Mouse (Mus musculus) neutrophil, adult 5-6 weeks (primary cell): ENCODE results near the gene Dock9. TPM values are rescaled to one million over a fixed set of nuclear protein-coding genes. Genes with fewer than 3 reads are reported as not detected.

ENCODE experiments used
- ATAC-seq: fragments of 151-379, 151-347 bp; 2 replicates; pipeline ENCODE4 v1.8.0; 2017; ENCODE audit warnings: mild to moderate bottlenecking, moderate TSS enrichment; ENCODE audit not compliant: insufficient number of reproducible peaks, poor library complexity, low FRiP score, severe bottlenecking; ENCODE audit errors: extremely low read depth
- total RNA-seq: library from RNA; stranded (forward); fragments of 200-1000 nt; gene quantifications from 2 replicates; pipeline ENCODE4 v1.2.3, GENCODE M21; 2017

Gene Dock9
- total RNA-seq, 1 experiment from 2014 or later = 21.2 TPM

DNA sequence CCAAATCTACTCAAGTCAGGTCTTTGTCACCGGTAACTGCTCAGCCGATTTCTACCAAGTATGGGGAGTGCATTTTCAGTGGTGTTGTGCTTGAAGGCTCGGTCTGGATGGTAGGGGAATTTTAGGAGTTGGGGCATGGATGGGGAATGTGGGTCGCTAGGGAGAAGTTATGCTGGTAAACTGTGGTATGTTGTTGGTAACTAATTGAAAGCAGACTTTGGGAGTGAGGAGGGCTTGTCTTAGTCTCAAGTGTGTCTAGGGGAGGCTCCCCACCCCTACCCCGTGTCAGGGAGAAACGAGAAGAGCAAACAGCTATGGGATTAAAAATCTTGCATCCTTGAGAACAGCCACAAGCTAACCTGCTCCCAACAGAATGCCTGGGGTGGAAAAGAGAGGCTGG is 231.7 kb downstream of the Dock9 start:
- ATAC-seq = no peak

DNA sequence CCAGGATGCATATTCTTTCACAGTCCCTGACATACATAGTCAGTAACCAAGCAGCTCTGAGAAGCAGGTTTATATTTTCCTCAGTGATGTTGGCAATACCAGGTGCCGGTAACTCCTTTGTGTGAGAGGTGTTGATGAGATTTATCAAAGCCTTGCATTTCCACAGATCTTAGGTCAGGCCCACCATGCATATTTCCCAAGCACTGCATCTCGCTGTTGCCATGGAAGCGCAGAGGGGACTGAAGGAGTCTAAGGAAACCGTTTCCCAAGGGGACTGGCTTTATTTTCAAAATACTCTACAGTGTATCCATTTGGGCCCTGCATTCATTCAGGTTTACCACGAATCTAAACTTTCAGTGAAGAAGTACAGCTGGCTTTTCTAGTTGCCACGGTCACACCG is 233.0 kb downstream of the Dock9 start:
- no peak for ATAC-seq

GRCm38 (mm10) chr14:121563954-121564353 is 233.7 kb downstream of the Dock9 start:
- no peak for ATAC-seq

GRCm38 (mm10) chr14:121559026-121559425 is 238.6 kb downstream of the Dock9 start:
- no peak for ATAC-seq

GRCm38 (mm10) chr14:121556401-121557315 is 241.0 kb downstream of the Dock9 start:
- ATAC-seq = no peak

DNA sequence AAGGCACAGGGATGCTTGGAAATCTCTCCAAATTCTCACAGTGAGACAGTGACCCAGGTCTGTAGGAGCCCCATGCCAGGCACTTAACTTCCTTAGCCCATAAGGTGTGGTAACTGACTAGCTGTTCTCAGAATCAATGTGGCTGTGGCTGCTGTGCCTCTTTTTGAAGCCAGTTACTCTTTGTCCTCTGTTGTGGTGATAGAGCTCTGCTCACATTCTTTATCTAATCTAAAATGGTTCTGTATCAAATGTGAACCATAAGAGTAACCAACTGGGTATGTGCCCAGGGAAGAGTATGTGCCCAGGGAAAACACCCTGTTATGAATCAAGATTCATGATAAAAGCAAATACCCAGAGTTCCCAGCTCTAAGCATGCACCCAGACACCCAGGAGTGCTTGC is 243.9 kb downstream of the Dock9 start:
- ATAC-seq = no peak

GRCm38 (mm10) chr14:121552586-121552985 is 245.1 kb downstream of the Dock9 start:
- no peak for ATAC-seq

- ATAC-seq = no peak
Observed at GRCm38 (mm10) chr14:121549834-121550233, 247.8 kb downstream of the Dock9 start.

DNA sequence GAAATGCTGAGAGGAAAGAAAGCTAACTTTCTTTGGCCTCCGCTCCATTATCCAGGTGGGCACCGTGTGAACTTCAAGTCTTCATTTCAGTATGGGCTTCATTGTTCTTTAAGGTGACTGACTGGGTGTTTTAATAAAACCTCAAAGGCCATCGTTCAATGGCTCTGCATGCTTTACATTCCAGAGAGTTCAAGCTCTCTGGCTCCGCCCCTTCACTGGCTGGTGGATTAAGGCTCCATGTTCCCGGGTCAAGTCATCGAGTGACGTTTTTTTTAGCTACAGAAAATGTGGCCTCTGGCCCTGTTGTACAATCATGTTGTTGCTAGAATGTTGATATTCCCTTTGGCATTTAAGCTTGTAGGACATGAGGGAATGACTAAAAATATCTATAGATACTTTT is 249.9 kb downstream of the Dock9 start:
- no peak for ATAC-seq

DNA sequence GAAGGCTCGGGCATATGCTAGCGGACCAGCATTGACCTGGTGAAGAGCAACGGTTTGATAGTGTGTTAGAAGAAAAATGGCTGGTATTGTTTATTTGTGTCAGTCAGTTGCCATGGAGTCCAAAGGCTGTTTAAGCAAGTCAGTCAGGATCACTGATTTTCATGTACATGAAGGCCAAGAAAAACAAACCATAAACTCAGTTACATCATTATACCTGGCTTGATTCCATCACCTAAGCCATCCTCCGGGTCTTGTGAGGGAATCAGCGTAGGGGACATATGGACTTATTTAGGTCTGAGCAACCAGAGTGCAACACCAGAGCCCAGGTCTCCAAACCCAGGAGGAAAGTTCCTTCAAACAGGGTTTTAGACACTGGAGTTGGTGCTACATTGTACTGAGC is 251.0 kb downstream of the Dock9 start:
- ATAC-seq = no peak

DNA sequence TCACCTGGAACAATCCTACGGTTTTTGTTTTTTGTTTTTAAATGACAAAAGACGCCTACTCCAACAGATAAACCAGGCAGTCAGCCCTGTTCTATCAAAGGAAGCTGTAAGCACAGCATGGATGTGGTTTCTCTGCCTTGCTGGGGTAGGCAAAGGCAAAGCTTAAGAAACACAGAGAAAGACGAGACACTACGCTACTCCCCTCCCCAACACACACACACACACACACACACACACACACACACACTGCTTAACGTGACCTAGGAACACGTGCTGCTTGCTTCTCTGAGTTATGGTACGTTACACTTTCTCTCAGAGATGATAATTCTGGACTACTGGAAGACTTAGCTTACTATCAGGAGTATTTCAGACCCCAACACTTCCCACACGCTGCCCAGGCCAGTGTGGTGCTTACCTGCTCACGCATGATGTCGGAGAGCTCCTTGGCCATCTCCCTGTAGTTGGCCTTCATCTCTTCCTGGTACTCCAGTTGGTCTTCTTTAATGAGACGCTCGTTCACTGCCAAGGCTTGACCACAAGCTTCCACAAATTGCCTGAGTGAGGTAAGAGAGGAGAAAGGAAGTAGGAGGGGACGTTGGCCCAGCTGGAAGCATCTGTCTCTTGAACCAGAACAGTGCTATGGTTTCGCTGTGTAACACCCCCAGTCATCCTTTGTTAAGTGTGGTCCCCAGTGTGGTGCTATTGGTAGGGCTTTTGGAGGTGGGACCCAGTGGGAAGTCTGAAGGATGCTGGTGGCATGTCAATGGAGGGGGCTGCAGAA is 251.9 kb downstream of the Dock9 start:
- ATAC-seq = no peak

DNA sequence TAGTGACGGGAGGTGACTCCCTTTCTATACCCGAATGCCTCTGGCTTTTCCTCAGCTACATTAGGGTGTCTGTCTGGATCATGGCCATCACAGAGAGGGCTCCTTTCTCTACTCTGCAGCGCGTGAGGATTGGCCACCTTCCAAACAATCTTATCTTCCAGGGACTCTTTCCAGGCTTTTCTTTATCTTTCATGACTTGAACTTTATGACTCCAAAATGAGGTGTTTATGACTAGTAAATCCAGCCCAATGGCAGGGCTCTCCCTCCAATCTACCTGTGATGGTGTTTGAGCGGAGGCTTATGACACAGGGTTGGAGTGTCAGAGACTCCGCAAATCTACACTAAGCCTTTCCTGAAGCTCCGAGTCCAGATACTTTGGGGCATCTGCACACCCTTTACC is 256.4 kb downstream of the Dock9 start:
- ATAC-seq = no peak

GRCm38 (mm10) chr14:121534501-121534900 is 263.1 kb downstream of the Dock9 start:
- no peak for ATAC-seq

GRCm38 (mm10) chr14:121530853-121531252 is 266.8 kb downstream of the Dock9 start:
- no peak for ATAC-seq

- ATAC-seq = no peak
Observed at GRCm38 (mm10) chr14:121527883-121528282, 269.8 kb downstream of the Dock9 start.

DNA sequence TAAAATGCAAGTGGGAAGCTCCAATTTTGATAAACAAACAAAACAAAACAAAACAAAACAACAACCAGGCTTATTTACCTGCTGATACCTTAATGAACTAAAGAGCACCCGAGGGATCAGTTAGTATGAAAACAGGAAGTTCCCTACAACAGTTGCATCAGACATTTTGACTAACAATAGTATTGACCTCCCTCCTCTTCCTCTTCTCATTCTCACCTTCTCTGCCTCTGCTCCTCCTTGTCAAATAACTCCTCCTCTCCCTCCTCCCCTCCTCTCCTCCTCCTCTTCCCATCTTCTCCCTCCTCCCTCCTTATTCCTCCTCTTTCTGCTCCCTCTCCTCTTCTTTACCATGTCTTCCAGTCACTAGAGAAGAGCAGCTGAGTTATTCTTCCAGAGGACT is 270.4 kb downstream of the Dock9 start:
- no peak for ATAC-seq

- no peak for ATAC-seq
Observed at GRCm38 (mm10) chr14:121521709-121522108, 275.9 kb downstream of the Dock9 start.

- no peak for ATAC-seq
Observed at GRCm38 (mm10) chr14:121516881-121517280, 280.8 kb downstream of the Dock9 start.

DNA sequence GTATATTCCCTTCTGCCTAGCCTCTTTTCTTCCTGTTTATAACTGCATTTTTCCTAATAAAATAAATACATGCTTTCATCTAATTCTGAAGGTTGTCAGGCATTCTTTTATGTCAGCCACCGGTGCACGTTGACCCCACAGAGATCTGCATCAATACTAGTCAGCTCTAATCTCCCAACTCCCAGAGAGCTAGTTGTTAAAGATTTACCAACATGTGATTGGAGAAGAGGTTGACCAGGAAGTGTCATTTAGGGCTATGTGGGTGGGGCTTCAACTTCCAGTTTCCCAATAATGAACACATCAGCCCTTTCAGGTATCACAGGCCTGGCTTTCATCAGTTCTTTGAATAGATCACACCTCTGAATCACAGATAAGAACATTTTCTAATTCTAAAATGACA is 288.7 kb downstream of the Dock9 start:
- no peak for ATAC-seq

GRCm38 (mm10) chr14:121506336-121506735 is 291.3 kb downstream of the Dock9 start:
- ATAC-seq = no peak
